Mouse (Mus musculus) liver, adult 2 months (tissue): ENCODE results near the gene 4930486L24Rik. TPM values are rescaled to one million over a fixed set of nuclear protein-coding genes. Genes with fewer than 3 reads are reported as not detected.

ENCODE experiments used
- DNase-seq: peaks from one replicate; pipeline ENCODE4 v3.0.0-alpha.2; 2011; ENCODE audit warnings: low read depth, low spot score; ENCODE audit errors: extremely low read depth
- H3K27ac ChIP-seq: fragments of 200-500 bp; replicated peaks from 2 replicates; pipeline ENCODE4 v1.5.1; 2012; ENCODE audit warnings: low read depth, mild to moderate bottlenecking, control low read depth, inconsistent platforms, low read length; ENCODE audit not compliant: insufficient read depth
- H3K27me3 ChIP-seq: fragments of 200-500 bp; 2 replicates; pipeline ENCODE4 v1.6.1; 2012; ENCODE audit warnings: mild to moderate bottlenecking, moderate library complexity, low read length, inconsistent platforms; ENCODE audit not compliant: control insufficient read depth, insufficient read depth
- H3K36me3 ChIP-seq: fragments of 200-500 bp; 2 replicates; pipeline ENCODE4 v1.6.1; 2012; ENCODE audit warnings: low read length, inconsistent platforms; ENCODE audit not compliant: control insufficient read depth, insufficient read depth
- H3K4me1 ChIP-seq: fragments of 200-500 bp; 2 replicates; pipeline ENCODE4 v1.6.1; 2011; ENCODE audit warnings: low read length; ENCODE audit not compliant: control insufficient read depth, insufficient read depth
- H3K4me3 ChIP-seq: fragments of 200-500 bp; 2 replicates; pipeline ENCODE4 v1.5.1; 2011; ENCODE audit warnings: low read depth, mild to moderate bottlenecking, control low read depth, low read length, moderate library complexity; ENCODE audit not compliant: insufficient read depth
- H3K79me2 ChIP-seq: fragments of 200-500 bp; 2 replicates; pipeline ENCODE4 v1.6.1; 2012; ENCODE audit warnings: inconsistent platforms, mild to moderate bottlenecking, low read length, moderate library complexity; ENCODE audit not compliant: control insufficient read depth, insufficient read depth
- H3K9ac ChIP-seq: fragments of 200-500 bp; 2 replicates; pipeline ENCODE4 v1.6.1; 2012; ENCODE audit warnings: low read depth, mild to moderate bottlenecking, control low read depth, inconsistent platforms, low read length
- CTCF ChIP-seq: fragments of 200-500 bp; IDR thresholded peaks from 2 replicates; pipeline ENCODE4 v1.5.1; 2011; ENCODE audit warnings: low read depth, low read length, control low read depth
- POLR2A ChIP-seq: fragments of 200-500 bp; IDR thresholded peaks from 2 replicates; pipeline ENCODE4 v1.6.1; 2011; ENCODE audit warnings: low read length, control low read depth; ENCODE audit not compliant: insufficient read depth; ENCODE audit errors: extremely low read depth
- WGBS: fragments of 180-500 bp; shearing (Covaris S2); methylation state at CpG from one replicate; pipeline ENCODE4 v1.1.7; 2018; 5-methylcytosine and 5-hydroxymethylcytosine counted together
- polyA plus RNA-seq: library from polyadenylated mRNA; depleted of rRNA; stranded (reverse); fragments of >200 nt; gene quantifications from 2 replicates; pipeline ENCODE4 v1.2.3, GENCODE M21; 2012
- total RNA-seq: library from RNA; depleted of rRNA; stranded (reverse); fragments of >200 nt; gene quantifications from 2 replicates; pipeline ENCODE4 v1.2.3, GENCODE M21; 2014

Gene 4930486L24Rik
- total and polyA plus RNA-seq, 2 experiments = 0.46 TPM; not detected in 1

DNA sequence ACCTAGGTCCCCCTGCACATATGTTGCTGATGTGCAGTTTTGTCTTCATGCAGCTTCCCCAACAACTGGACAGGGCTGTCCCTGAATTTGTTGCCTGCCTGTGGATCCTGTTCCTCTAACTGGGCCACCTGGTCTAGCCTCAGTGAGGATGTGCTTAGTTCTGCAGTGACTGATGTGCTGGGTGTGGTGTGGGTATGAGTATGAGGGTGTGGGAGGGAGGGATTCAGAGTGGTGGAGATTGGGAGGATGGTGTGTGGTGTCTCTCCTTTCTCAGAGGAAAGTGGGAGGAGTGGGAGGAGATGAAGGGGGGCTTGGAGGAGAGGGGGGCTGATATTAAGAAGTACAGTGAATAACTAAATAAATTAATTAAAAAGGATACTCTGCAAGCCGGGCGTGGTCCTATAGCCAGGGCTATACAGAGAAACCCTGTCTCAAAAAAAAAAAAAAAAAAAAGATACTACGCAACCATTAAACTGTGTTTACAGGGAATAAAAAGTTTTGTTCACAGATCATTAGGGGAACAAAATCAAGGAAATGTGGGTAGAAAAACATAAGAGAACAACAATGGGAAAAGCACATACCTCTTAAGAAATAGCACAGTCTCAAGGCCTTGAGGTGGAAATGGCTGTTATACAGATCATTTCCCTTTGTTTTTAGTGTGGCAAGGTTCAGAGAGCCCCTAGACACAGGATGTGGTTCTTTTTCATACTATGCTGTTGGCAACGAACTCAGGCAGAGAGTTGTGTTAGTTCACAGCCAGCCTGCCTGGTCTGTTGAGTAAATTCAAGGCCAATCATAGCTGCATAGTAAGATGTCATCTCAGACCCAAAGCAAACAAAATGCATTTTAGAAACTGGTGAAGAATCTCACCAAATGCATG is 15.8 kb downstream of the 4930486L24Rik start:
- no peak for TF ChIP-seq CTCF
- no peak for TF ChIP-seq POLR2A
- Histone ChIP-seq H3K9ac (no peak overlapping the region), H3K4me3 (no peak overlapping the region), H3K4me1 (no peaks in the 10 kb centered on the region), H3K27ac (no peak overlapping the region), H3K27me3 (no peaks in the 10 kb centered on the region), H3K79me2 (no peaks in the 10 kb centered on the region), H3K36me3 (no peaks in the 10 kb centered on the region)
- no peak for DNase-seq
- WGBS = 80% methylated on average over 4 of the region's 4 CpGs

DNA sequence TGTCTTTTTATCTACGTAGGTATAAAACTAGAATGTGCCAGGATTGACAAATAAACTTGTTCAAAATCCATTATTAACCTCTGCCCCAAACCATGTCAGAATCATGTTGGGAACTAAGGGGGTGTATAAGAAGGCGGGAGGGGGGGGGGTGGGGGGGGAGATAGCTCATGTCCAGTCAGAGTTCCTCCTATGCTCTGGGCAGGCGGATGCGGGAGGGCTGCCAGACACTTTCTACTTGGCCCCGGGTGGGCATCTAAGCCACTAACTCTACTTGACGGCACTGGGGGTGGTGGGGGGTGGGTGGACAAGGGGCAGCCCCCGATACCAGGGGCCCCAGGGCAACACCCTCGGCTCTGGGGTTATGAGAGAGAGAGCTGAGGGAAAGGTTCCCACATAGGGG is 21.1 kb downstream of the 4930486L24Rik start:
- Histone ChIP-seq H3K4me1 (no peaks in the 10 kb centered on the region), H3K4me3 (no peak overlapping the region), H3K79me2 (no peaks in the 10 kb centered on the region), H3K27me3 (no peaks in the 10 kb centered on the region), H3K36me3 (no peaks in the 10 kb centered on the region), H3K27ac (no peak overlapping the region), H3K9ac (no peak overlapping the region)
- TF ChIP-seq CTCF (no peak), POLR2A (no peak)
- 81% methylated on average over 8 of the region's 8 CpGs for WGBS
- no peak for DNase-seq

DNA sequence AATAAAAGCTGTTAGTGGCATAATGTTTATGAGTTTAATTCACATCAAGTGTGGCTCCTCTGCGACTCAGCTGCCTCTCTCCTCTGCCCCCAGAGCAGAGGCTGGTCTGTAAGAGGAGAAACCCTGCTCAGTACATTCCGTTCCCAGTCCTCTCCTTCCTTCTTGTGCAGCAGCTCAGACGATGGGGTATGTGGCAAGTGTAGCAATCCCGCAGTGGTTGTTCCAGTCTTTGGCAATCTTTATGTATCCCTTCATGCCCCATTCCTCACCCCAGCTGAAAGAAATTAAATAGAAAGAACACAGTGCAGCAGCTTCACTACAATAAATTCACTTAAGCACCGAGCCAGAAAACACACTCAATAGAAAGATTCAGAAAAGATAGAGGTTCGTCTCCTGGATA is 21.6 kb downstream of the 4930486L24Rik start:
- Histone ChIP-seq H3K79me2 (no peaks in the 10 kb centered on the region), H3K36me3 (no peaks in the 10 kb centered on the region), H3K27ac (no peak overlapping the region), H3K4me1 (no peaks in the 10 kb centered on the region), H3K27me3 (no peaks in the 10 kb centered on the region), H3K9ac (no peak overlapping the region), H3K4me3 (no peak overlapping the region)
- 74% methylated on average over 6 of the region's 6 CpGs for WGBS
- TF ChIP-seq POLR2A (no peak), CTCF (no peak)
- no peak for DNase-seq

DNA sequence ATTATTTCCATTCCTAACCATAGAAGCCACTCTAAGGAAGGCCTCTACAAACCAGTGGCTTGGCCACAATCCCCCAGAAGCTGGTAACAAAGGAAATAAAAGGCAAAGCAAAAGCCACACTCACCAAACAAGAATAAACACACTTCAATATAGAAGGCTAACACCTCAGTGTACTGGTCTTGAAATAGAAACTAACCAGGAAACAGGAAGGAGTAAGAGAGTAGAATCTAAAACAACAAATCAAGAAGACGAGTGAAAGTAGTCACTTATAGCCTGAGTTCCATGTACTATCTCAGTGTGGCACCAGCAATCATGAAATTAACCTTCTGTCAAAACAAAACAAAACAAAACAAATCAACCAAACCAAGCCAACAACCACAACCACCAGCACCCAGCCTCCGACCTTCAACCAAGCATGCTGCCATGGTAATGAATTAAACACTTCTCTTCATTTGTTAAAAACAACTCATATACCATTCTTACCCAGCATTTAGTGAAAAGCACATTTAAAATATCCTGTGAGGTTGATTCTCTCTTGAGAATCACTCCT is 24.8 kb downstream of the 4930486L24Rik start:
- Histone ChIP-seq H3K79me2 (no peaks in the 10 kb centered on the region), H3K27me3 (no peaks in the 10 kb centered on the region), H3K36me3 (no peaks in the 10 kb centered on the region), H3K27ac (no peak overlapping the region), H3K9ac (no peak overlapping the region), H3K4me1 (no peaks in the 10 kb centered on the region), H3K4me3 (no peak overlapping the region)
- no peak for DNase-seq
- WGBS = 79% methylated on average over 2 of the region's 2 CpGs
- TF ChIP-seq CTCF = no peak
- TF ChIP-seq POLR2A = no peak

DNA sequence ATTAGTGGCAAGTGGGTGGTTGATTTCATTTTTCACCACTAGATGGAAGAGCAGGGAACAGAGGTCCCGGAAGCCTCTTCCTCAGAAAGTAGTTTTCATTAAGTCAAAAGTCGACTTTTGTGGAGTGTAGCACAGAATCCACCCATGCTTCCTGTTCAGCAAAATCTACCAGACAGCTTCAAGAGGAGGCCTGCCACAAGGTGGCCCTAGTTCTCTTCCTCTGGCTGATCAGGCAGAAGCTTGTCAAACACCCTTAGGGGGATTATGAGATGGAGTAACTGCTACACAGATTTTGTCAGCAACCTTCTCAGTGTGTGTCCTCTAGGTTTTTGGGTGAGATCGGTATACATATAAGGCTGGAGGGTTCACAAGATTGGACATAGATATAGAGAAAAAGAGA is 38.2 kb downstream of the 4930486L24Rik start:
- Histone ChIP-seq H3K4me3 (no peak overlapping the region), H3K9ac (no peak overlapping the region), H3K36me3 (no peaks in the 10 kb centered on the region), H3K27ac (no peak overlapping the region), H3K79me2 (no peaks in the 10 kb centered on the region), H3K27me3 (no peaks in the 10 kb centered on the region), H3K4me1 (no peaks in the 10 kb centered on the region)
- peak; percentile 47 for TF ChIP-seq CTCF
- TF ChIP-seq POLR2A = no peak
- 48% methylated on average over 3 of the region's 3 CpGs for whole genome bisulfite sequencing
- DNase-seq = no peak
